9 mouse cellular contexts compared by ENCODE assay signal in the genomic region with DNA sequence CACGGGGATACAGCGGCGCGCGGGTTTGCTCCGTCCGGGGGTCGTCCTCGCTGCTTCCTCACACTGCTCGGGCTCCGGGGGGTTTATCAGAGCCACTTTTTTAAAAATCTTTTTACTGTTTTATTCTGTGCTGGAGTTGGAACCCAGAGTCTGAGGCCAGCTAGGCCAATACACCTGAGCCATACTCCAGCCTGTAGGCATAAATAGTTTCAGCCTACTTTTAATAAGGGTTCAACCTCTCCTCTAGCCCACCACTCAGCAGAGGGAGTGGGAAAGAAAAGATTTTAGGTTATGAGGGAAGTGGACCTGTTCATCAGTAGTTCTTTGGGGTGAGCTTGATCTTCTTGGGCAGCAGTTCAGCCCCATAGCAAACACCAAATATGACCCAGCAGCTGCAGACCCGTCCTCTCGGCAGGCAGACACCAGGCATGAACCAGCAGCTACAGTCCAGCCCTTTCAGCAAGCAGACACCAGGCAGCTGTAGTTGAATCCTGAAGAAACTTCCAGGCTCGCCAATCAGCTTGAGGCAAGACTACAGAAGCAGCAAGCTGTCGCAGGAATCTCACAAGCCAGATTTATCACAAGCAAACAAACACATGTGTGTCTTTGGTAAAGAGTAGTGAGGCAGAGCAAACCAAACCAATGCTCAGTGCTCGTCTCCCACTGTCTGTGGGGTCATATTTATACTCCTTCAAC. TPM values are rescaled to one million over a fixed set of nuclear protein-coding genes. Genes with fewer than 3 reads are reported as not detected.
DNase-seq lines count a peak whose midpoint lies in the region; ATAC-seq and TF ChIP-seq lines count a peak whose summit lies in the region.
"Had no signal": no experiment of that assay in that cellular context is flagged by ENCODE, and none has a peak within 500 bp of the region (broad histone marks: within the 10 kb centered on the region; RNA-seq: fewer than 3 reads in every experiment).

Gm10282 (minus strand) TSS at position 51 of the 696 bp plus-strand sequence.

- no peaks in the 10 kb centered on the region for H3K27me3 ChIP-seq in neural tube, embryonic 11.5 days (ENCODE audit: control insufficient read depth, insufficient read depth, low read length)
- no peaks in the 10 kb centered on the region for H3K27me3 ChIP-seq in hindbrain, embryonic 12.5 days
- peaks cover 2% of the 10 kb centered on the region; the same call in 1 of the 2 replicates for H3K27me3 ChIP-seq in stomach, embryonic 16.5 days (ENCODE audit: control insufficient read depth, insufficient read depth, low read length)

- intact Hi-C loops in gastrocnemius, adult 2 months (cut with DNase I) = no loop called here
- intact Hi-C loops in gastrocnemius, postnatal 14 days (cut with DNase I; ENCODE audit: low total_unique reads) = no loop called here

- H3K9ac ChIP-seq in neural tube, embryonic 11.5 days (ENCODE audit: low read length) = no peak within 1 kb of the TSS
- H3K9ac ChIP-seq in hindbrain, embryonic 12.5 days = no peak within 1 kb of the TSS
- H3K9ac ChIP-seq in stomach, embryonic 16.5 days (ENCODE audit: low read length) = no peak within 1 kb of the TSS

- no peak for ATAC-seq in neural tube, embryonic 11.5 days (ENCODE audit: insufficient read depth, low FRiP score, low TSS enrichment)
- no peak for ATAC-seq in hindbrain, embryonic 12.5 days (ENCODE audit: low FRiP score)
- ATAC-seq in stomach, embryonic 16.5 days (ENCODE audit: insufficient read depth, low FRiP score) = no peak

- no peak for TF ChIP-seq CTCF in gastrocnemius, adult 2 months (IDR thresholded peaks at IDR 0.05)

- H3K27ac ChIP-seq in gastrocnemius, adult 2 months = peak within 1 kb of the TSS; percentile 87
- no peak within 1 kb of the TSS for H3K27ac ChIP-seq in neural tube, embryonic 11.5 days (ENCODE audit: low read depth, low read length)
- no peak within 1 kb of the TSS for H3K27ac ChIP-seq in hindbrain, embryonic 12.5 days
- H3K27ac ChIP-seq in stomach, embryonic 16.5 days (ENCODE audit: low read length) = no peak within 1 kb of the TSS

- H3K4me2 ChIP-seq in neural tube, embryonic 11.5 days (ENCODE audit: low read depth) = no peak within 1 kb of the TSS
- H3K4me2 ChIP-seq in hindbrain, embryonic 12.5 days (replicated peaks) = no peak within 1 kb of the TSS
- H3K4me2 ChIP-seq in stomach, embryonic 16.5 days (ENCODE audit: low read depth, low read length) = no peak within 1 kb of the TSS

- no peak for DNase-seq in gastrocnemius, adult 2 months
- DNase-seq in gastrocnemius, postnatal 14 days = no peak
- DNase-seq in neural tube, embryonic 11.5 days (ENCODE audit: low spot score) = no peak
- DNase-seq in neural tube, embryonic 10.5 days (ENCODE audit: extremely low spot score, low spot score) = no peak
- DNase-seq in spleen, postnatal 4 days (ENCODE audit: low spot score in 2 of 2) = no peak
- no peak for DNase-seq in layer of hippocampus, postnatal 25 days (ENCODE audit: extremely low spot score in 1 of 2, low spot score in 1 of 2)
- DNase-seq: cerebellum, postnatal 25 days had no signal

- whole genome bisulfite sequencing in neural tube, embryonic 11.5 days = 79% methylated on average over 15 of the region's 16 CpGs
- 80% methylated on average over 16 of the region's 16 CpGs for WGBS in hindbrain, embryonic 12.5 days
- WGBS in stomach, embryonic 16.5 days = 72% methylated on average over 15 of the region's 16 CpGs

- no peaks in the 10 kb centered on the region for H3K4me1 ChIP-seq in neural tube, embryonic 11.5 days (ENCODE audit: control insufficient read depth, insufficient read depth, low read length)
- H3K4me1 ChIP-seq in hindbrain, embryonic 12.5 days = peaks cover 5% of the 10 kb centered on the region; the same call in 1 of the 2 replicates
- peaks cover 3% of the 10 kb centered on the region; the same call in 1 of the 2 replicates for H3K4me1 ChIP-seq in stomach, embryonic 16.5 days (ENCODE audit: control insufficient read depth, insufficient read depth, low read length)

- no peak within 1 kb of the TSS for H3K4me3 ChIP-seq in gastrocnemius, adult 2 months
- H3K4me3 ChIP-seq in neural tube, embryonic 11.5 days (ENCODE audit: low read depth, low read length) = no peak within 1 kb of the TSS
- H3K4me3 ChIP-seq in hindbrain, embryonic 12.5 days = no peak within 1 kb of the TSS
- no peak within 1 kb of the TSS for H3K4me3 ChIP-seq in stomach, embryonic 16.5 days (replicated peaks; ENCODE audit: low read length)

- no peaks in the 10 kb centered on the region for H3K36me3 ChIP-seq in neural tube, embryonic 11.5 days (ENCODE audit: control insufficient read depth, insufficient read depth, low read length)
- no peaks in the 10 kb centered on the region for H3K36me3 ChIP-seq in hindbrain, embryonic 12.5 days
- no peaks in the 10 kb centered on the region for H3K36me3 ChIP-seq in stomach, embryonic 16.5 days (ENCODE audit: control insufficient read depth, insufficient read depth, low read length)

- H3K9me3 ChIP-seq in neural tube, embryonic 11.5 days (ENCODE audit: control insufficient read depth, low read length) = no peaks in the 10 kb centered on the region
- H3K9me3 ChIP-seq in hindbrain, embryonic 12.5 days (replicated peaks) = no peaks in the 10 kb centered on the region
- no peaks in the 10 kb centered on the region for H3K9me3 ChIP-seq in stomach, embryonic 16.5 days (replicated peaks; ENCODE audit: control insufficient read depth, low read length)

RNA-seq across cellular contexts. Expression of gene Gm10282, which starts in this region (rescaled TPM):
- total RNA-seq in gastrocnemius, adult 2 months (2021) = 1 to 10 TPM; 2.8 to 4.8 TPM
- 1 to 10 TPM; 5.1 to 7.5 TPM for total RNA-seq in gastrocnemius, postnatal 14 days (2021)
- polyA plus RNA-seq in neural tube, embryonic 11.5 days (2014; fragmentation: Nextera tagmentation; extraction: Ambion mirVana) = 35.7 and 38.2 TPM in 2 replicates
- polyA plus RNA-seq in hindbrain, embryonic 12.5 days (2016; fragmentation: Nextera tagmentation; extraction: Ambion mirVana) = 19.1 and 21.2 TPM in 2 replicates
- 19.2 and 30.6 TPM in 2 replicates for polyA plus RNA-seq in stomach, embryonic 16.5 days (2015; fragmentation: Nextera tagmentation; extraction: Ambion mirVana)
- 1 to 10 TPM; 6.6 to 7.9 TPM for total RNA-seq in layer of hippocampus, postnatal 25 days (2021)
